Mouse (Mus musculus) heart, adult 9 months (tissue): ENCODE results near the gene Cst12.
A peak's percentile ranks its signal among the peaks of the same experiment; 100 is the strongest.
"Not testable (repeated sequence)": the region's sequence is repeated elsewhere in the genome, so short reads cannot be mapped to it uniquely, and the experiment has no call there.

Experiments used
- DNase-seq, 2 experiments: peaks; one replicate each; pipeline ENCODE4 v3.0.0; 2022; ENCODE audit warnings: low spot score in 2 of 2

Gene Cst12

DNA sequence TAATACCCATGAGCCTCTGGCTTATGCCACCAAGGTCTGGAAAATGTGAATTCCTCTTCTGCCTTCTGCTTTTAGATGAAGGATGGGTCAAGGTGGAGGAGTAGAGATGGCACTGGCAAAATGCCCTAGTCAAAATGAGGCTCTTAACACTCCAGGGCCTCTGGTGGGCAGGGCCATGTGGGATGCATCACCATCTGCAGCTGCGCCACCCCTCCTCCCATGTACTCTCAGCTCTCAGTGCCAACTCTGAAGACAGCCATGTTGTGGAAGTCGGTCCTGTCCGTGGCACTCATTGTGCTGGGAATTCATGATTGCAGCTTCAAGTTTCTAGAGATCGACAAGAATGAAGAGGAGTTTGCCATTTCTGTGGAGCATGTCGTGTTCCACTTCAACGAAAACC is at the start of gene Cst12:
Gene Cst12, plus strand, starts transcription at position 220 of the 400 bp plus-strand sequence.
- DNase-seq = no peak

DNA sequence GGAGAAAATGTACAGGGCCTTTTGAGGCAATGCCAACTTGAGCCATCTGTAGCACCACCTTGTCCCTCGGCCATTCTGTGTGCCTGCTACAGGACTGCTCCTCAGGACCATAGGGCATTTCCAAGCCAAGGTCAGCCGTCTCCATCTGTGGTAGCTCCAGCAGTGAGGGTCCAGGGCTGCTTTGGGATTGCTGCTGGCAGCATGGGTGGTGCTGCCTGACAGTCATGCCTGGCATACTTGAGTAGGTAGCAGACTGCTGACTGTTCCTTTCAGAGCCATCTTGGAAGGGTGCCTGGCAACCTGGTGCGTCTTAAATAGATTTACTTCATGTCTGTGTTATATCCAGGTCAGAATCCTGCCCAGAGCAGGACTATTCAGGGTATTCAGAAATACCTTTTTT is 46.2 kb upstream of the Cst12 start:
- no peak for DNase-seq

GRCm38 (mm10) chr2:148743846-148744407 is 45.2 kb upstream of the Cst12 start:
- DNase-seq = no peak

DNA sequence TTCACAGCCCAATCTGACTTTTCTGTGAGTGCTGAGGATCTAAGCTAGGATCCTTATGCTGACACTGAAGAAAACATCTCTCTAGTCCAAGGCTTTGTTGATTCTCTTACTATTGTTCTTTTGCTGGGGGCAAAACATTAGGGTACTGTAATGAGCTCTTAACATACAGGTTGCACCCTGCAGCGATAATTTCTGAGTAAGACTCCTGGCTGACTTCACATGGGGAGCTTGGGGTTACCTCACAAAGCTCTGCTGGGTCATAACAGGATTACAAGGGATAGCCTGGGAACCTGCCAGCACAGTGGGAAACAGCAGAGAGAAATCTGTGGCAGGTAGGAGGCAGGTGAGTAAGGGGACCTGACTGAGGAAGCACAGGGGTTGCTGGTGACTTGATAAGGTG is 39.1 kb upstream of the Cst12 start, which contains the start of gene Cstl1:
Gene Cstl1, plus strand, starts transcription at position 301 of the 400 bp plus-strand sequence.
- DNase-seq = no peak

GRCm38 (mm10) chr2:148751893-148752813 is 37.0 kb upstream of the Cst12 start:
- DNase-seq = peak; percentile 19 to 76

DNA sequence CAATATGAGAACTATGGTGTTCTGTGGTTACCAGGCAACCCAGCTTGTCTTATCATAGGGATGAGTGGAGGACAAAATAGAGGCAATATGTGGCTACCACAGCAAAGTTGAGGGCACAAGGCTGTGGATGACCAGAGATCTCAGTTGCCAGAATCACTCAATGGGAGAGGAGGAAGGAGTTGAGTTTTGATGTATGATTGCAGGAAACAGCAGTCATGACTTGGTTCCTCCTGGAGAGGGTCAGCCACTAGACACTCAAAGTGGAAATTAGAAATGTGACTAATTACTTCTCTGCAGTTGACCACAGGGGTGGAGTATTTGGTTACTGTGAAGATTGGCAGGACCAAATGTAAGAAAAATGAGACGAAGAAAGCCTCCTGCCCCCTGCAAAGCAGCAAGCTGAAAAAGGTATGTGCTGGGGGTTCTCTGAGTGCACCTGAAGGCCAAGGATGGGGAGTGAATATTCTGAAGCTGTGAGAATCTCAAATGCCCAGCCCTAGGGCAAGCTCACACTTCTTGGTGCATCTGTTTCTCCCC is 34.8 kb upstream of the Cst12 start:
- no peak for DNase-seq

- no peak for DNase-seq
Measured at GRCm38 (mm10) chr2:148763648-148764388, 25.3 kb upstream of the Cst12 start.

GRCm38 (mm10) chr2:148771397-148771796 is 17.8 kb upstream of the Cst12 start, which contains the start of gene Cst11:
Gene Cst11, minus strand, starts transcription at chr2:148771497.
- not testable (repeated sequence) for DNase-seq

GRCm38 (mm10) chr2:148781709-148782108 is 7.5 kb upstream of the Cst12 start, which contains the start of gene 8030411F24Rik:
Gene 8030411F24Rik, plus strand, starts transcription at chr2:148782009.
- no peak for DNase-seq

GRCm38 (mm10) chr2:148798485-148798884 is 9.3 kb downstream of the Cst12 start, which contains the start of gene Cst8:
Gene Cst8, plus strand, starts transcription at chr2:148798785.
- DNase-seq = no peak

DNA sequence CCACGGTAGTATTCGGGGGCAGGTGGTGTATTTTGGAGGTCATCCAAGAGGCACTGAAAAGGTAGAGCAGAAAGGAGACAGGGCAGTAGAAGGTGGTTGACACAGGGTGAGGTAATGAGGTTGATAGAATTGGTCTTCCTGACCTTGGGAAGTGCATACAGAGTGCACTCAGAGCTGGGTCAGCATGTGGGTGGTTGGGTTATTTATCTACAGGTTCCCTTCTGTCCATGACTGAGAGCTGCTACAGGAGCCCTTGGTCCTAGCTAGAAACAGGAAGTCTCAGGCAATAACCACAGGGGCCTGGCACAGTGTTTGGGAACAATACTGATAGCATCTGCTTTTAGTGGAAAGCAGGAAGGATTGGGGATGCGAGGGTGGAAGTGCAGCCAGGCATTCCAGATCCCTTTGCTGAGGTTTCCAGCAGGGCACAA is 12.3 kb downstream of the Cst12 start:
- peak in 1 of 2 experiments; percentile 3 for DNase-seq

DNA sequence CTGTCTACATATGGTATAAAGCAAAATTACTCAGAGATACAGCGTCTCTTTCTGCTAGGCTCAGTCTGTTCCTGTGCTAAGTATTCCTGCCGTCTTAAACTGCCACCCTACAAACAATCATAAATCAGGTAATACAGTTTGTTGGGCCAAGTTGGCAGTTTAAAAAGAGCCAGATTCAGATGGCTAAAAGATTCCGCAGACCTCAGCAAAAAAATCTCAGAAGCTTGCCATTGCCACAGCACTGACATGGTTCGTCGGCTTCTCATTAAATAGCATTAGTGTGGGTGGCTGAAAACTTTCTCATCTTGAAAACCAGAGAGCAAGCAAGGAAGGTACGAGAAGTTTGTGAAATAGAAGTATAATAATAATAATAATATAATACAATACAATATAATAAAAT is 17.5 kb downstream of the Cst12 start:
- no peak for DNase-seq

GRCm38 (mm10) chr2:148819909-148820308 is 30.7 kb downstream of the Cst12 start, which contains the start of gene Cst13:
Gene Cst13, plus strand, starts transcription at chr2:148820081.
- no peak for DNase-seq

DNA sequence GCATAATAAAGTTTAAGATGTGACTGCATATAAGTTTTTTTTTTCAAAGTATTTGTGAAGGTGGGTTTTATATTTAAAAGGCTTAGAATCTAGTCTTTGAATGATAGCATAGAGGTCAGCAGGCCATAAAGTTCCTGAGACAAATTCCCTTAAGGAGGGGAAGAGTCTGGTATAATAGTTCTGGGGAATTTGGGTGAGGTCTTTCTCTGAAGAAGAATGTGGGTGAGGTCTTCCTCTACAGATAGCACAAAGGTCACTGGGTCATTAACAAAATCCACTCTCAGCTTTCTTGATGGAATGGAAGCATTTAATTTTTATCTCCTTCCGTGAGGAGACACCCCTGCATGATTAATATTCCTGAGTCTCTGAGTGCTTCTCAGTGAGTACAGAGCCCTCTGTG is 36.8 kb downstream of the Cst12 start:
- DNase-seq = no peak

DNA sequence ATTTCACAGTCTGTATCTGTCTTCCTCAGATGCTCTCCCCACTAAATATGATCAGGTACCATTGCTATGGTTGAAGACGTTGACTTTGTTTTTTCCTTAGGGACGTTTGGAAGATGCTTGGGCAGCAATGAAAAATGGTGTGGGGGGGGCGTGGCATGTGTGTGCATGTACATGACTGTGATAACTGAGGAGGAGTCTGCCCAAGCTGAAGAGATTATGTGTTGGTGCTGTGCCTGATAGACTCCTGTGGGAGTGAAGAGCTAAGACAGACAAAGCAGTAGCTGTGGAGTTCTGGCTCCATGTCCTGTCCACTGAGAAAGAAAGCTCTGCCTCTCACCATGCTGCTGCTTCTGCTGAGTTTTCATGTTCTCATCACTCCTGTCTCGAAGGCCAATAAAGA is 45.8 kb downstream of the Cst12 start, which contains the start of gene Cst9:
Gene Cst9, plus strand, starts transcription at position 236 of the 400 bp plus-strand sequence.
- DNase-seq = no peak

DNA sequence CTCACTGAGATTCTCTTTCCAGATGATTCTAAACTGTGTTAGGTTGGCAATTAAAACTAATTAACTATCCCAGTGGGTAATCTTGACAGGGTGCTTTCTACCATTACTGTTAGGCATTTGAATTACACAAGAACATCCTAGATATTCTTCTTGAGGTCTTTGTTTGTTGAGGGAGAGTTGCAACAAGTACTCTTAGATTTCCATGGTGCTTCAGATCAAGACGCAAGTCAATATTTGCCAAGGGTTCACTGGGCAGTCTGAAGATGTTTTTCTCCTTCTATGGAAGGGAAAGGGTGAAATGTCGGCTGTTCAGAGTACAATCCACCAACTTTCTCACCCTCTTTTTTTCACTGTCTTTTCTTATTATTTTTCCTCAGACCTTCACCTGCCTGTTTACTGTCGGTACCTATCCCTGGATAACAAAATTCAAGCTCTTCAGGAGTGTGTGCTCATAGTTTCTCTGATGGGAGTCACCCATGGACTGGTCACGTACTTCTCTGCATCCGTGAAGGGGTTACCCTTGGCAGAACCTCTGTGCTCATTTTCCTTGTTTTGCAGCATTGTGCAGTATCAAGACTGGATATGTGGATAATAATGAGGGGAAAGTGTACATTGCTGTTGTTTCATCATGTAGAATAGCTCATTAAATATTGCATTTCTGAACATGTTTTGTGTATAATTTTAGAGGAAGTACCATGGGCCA is 49.1 kb downstream of the Cst12 start:
- no peak for DNase-seq

DNA sequence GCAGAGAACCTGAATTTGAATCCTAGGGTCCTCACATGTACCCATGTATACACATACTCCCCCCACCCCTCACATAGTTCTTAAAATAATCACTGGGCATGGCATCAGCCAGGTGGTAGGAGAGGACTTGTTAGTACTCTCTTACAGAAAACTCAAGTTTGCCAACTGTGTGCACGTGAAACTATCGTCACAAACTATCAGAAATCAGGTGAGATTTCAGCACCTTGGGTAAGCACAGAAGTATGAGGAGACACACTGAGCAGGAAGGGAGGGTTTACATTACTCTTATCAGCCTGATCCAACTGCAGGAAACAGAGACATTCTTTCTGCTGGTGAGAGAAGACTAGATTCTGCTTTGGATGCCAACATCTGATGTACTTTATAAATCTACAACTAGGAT is 50.1 kb downstream of the Cst12 start:
- DNase-seq = no peak
